Mouse (Mus musculus) kidney, adult 11 months (tissue): ENCODE measurements around the gene Insrr.
"Not testable (repeated sequence)": the region's sequence is repeated elsewhere in the genome, so short reads cannot be mapped to it uniquely, and the experiment has no call there.

Experiments
- DNase-seq: peaks from one replicate; pipeline ENCODE4 v3.0.0; 2022

The Insrr gene

GRCm38 (mm10) chr3:87779086-87779485 lies 17.7 kb upstream of the Insrr start:
- DNase-seq, result no peak

GRCm38 (mm10) chr3:87783282-87784023 lies 13.3 kb upstream of the Insrr start:
- no peak for DNase-seq

GRCm38 (mm10) chr3:87785156-87785555 lies 11.6 kb upstream of the Insrr start:
- no peak for DNase-seq

GRCm38 (mm10) chr3:87785626-87786214 lies 11.0 kb upstream of the Insrr start:
- DNase-seq, result no peak

GRCm38 (mm10) chr3:87789248-87789647 lies 7.5 kb upstream of the Insrr start:
- DNase-seq, result no peak

- no peak for DNase-seq
Observed at GRCm38 (mm10) chr3:87789768-87790167, 7.0 kb upstream of the Insrr start.

- DNase-seq, result no peak
Observed at GRCm38 (mm10) chr3:87794922-87795325, 1.8 kb upstream of the Insrr start, which contains the start of gene Ntrk1. Gene Ntrk1, minus strand, starts transcription at chr3:87795162.

GRCm38 (mm10) chr3:87795336-87796277 lies 1.1 kb upstream of the Insrr start:
- peak; percentile 35 for DNase-seq

- peak; percentile 43 for DNase-seq
Observed at GRCm38 (mm10) chr3:87801681-87802080, 4.9 kb downstream of the Insrr start.

GRCm38 (mm10) chr3:87804038-87804677 lies 7.4 kb downstream of the Insrr start:
- no peak for DNase-seq

- peak; percentile 32 for DNase-seq
Observed at GRCm38 (mm10) chr3:87809322-87809962, 12.7 kb downstream of the Insrr start.

GRCm38 (mm10) chr3:87811297-87811696 lies 14.5 kb downstream of the Insrr start:
- no peak for DNase-seq

GRCm38 (mm10) chr3:87812413-87812812 lies 15.7 kb downstream of the Insrr start:
- no peak for DNase-seq

- DNase-seq, result no peak
Observed at GRCm38 (mm10) chr3:87812873-87813272, 16.1 kb downstream of the Insrr start.

- DNase-seq, result no peak
Observed at GRCm38 (mm10) chr3:87816166-87816565, 19.4 kb downstream of the Insrr start.

- peak; percentile 59 for DNase-seq
Observed at GRCm38 (mm10) chr3:87816646-87817093, 19.9 kb downstream of the Insrr start.

GRCm38 (mm10) chr3:87818226-87818625 lies 21.5 kb downstream of the Insrr start:
- no peak for DNase-seq

GRCm38 (mm10) chr3:87824206-87824605 lies 27.5 kb downstream of the Insrr start, which contains the start of gene Pear1:
Gene Pear1, minus strand, starts transcription at chr3:87824306.
- not testable (repeated sequence) for DNase-seq

- DNase-seq, result no peak
Observed at GRCm38 (mm10) chr3:87828435-87828834, 31.7 kb downstream of the Insrr start.

GRCm38 (mm10) chr3:87829025-87829424 lies 32.3 kb downstream of the Insrr start:
- DNase-seq, result no peak

GRCm38 (mm10) chr3:87832109-87832859 lies 35.5 kb downstream of the Insrr start:
- DNase-seq, result no peak
